Mouse (Mus musculus): ENCODE measurements around the gene Macrod2.

GRCm38 (mm10) chr2:142373978-142374377 lies 1978.9 kb downstream of the Macrod2 start:
- TF ChIP-seq CTCF (IDR thresholded peaks at IDR 0.05) (no peak), EP300 (IDR thresholded peaks at IDR 0.05) (no peak)

Measured in lung, postnatal 0 days (tissue).